In genomic region chr16:24448493-24448845, GRCm38 (mm10) we compare ENCODE assay signal across 12 mouse cellular contexts. TPM values are rescaled to one million over a fixed set of nuclear protein-coding genes. Genes with fewer than 3 reads are reported as not detected.
DNase-seq lines count a peak whose midpoint lies in the region; ATAC-seq and TF ChIP-seq lines count a peak whose summit lies in the region.
"Had no signal": no experiment of that assay in that cellular context is flagged by ENCODE, and none has a peak within 500 bp of the region (broad histone marks: within the 10 kb centered on the region; RNA-seq: fewer than 3 reads in every experiment).

No protein-coding gene starts in this region.

- H3K9me3 ChIP-seq in hindbrain, embryonic 10.5 days, result no peaks in the 10 kb centered on the region
- H3K9me3 ChIP-seq in hindbrain, embryonic 14.5 days (ENCODE audit: control insufficient read depth, low read length), result no peaks in the 10 kb centered on the region
- H3K9me3 ChIP-seq in stomach, embryonic 15.5 days, result no peaks in the 10 kb centered on the region
- H3K9me3 ChIP-seq: hindbrain, embryonic 15.5 days; liver, embryonic 13.5 days; midbrain, embryonic 10.5 days had no signal

- TF ChIP-seq CTCF in embryonic fibroblast, embryonic 13.5 days (IDR thresholded peaks at IDR 0.05; ENCODE audit: borderline replicate concordance, insufficient read depth, low read length), result no peak

- no peak overlapping the region for H3K9ac ChIP-seq in hindbrain, embryonic 14.5 days
- no peak overlapping the region for H3K9ac ChIP-seq in stomach, embryonic 15.5 days
- H3K9ac ChIP-seq: hindbrain, embryonic 15.5 days; liver, embryonic 13.5 days had no signal

- H3K4me2 ChIP-seq in hindbrain, embryonic 14.5 days (replicated peaks), result no peak overlapping the region
- H3K4me2 ChIP-seq in stomach, embryonic 15.5 days, result peak overlapping the region; percentile 41; the same call in 1 of the 2 replicates
- H3K4me2 ChIP-seq: hindbrain, embryonic 15.5 days; liver, embryonic 13.5 days had no signal

- no peak for DNase-seq in hindbrain, embryonic 10.5 days (ENCODE audit: low spot score)
- DNase-seq in hindbrain, embryonic 14.5 days (ENCODE audit: low spot score), result no peak
- DNase-seq in thymus, postnatal 0 days (ENCODE audit: low spot score), result peak; percentile 27
- DNase-seq in thymus, adult 18-20 months, result no peak
- no peak for DNase-seq in right cerebral cortex, postnatal 4 days
- no peak for DNase-seq in left cerebral cortex, postnatal 10 days (ENCODE audit: extremely low spot score in 1 of 2, low spot score in 2 of 2)
- DNase-seq: liver, embryonic 13.5 days had no signal

- 0 out of 2 replicates have a peak overlapping the region, but pooled peaks have one; percentile 45 for H3K27ac ChIP-seq in hindbrain, embryonic 10.5 days
- no peak overlapping the region for H3K27ac ChIP-seq in hindbrain, embryonic 14.5 days
- peak overlapping the region; percentile 97 for H3K27ac ChIP-seq in embryonic fibroblast, embryonic 13.5 days (ENCODE audit: insufficient read depth, low read length)
- peak overlapping the region; percentile 77 for H3K27ac ChIP-seq in stomach, embryonic 15.5 days
- H3K27ac ChIP-seq: hindbrain, embryonic 15.5 days; liver, embryonic 13.5 days; midbrain, embryonic 10.5 days had no signal

- no peaks in the 10 kb centered on the region for H3K27me3 ChIP-seq in hindbrain, embryonic 10.5 days (ENCODE audit: insufficient read depth, poor library complexity, severe bottlenecking)
- no peaks in the 10 kb centered on the region for H3K27me3 ChIP-seq in hindbrain, embryonic 14.5 days (ENCODE audit: control insufficient read depth, insufficient read depth, low read length)
- H3K27me3 ChIP-seq in stomach, embryonic 15.5 days (replicated peaks), result no peaks in the 10 kb centered on the region
- H3K27me3 ChIP-seq: hindbrain, embryonic 15.5 days; liver, embryonic 13.5 days had no signal

- ATAC-seq in hindbrain, embryonic 14.5 days (ENCODE audit: low FRiP score), result no peak
- no peak for ATAC-seq in stomach, embryonic 15.5 days (ENCODE audit: insufficient read depth, low FRiP score, low read depth)
- ATAC-seq: forebrain, embryonic 16.5 days had no signal

- intact Hi-C loops in left cerebral cortex, postnatal 10 days (cut with DNase I), result no loop called here

- no peaks in the 10 kb centered on the region for H3K36me3 ChIP-seq in hindbrain, embryonic 10.5 days
- H3K36me3 ChIP-seq in hindbrain, embryonic 14.5 days (replicated peaks; ENCODE audit: control insufficient read depth, insufficient read depth), result no peaks in the 10 kb centered on the region
- no peaks in the 10 kb centered on the region for H3K36me3 ChIP-seq in stomach, embryonic 15.5 days
- H3K36me3 ChIP-seq: hindbrain, embryonic 15.5 days; liver, embryonic 13.5 days; midbrain, embryonic 10.5 days had no signal

- WGBS in hindbrain, embryonic 10.5 days, result 80% methylated on average over 2 of the region's 2 CpGs
- WGBS in hindbrain, embryonic 14.5 days, result 70% methylated on average over 2 of the region's 2 CpGs
- 58% methylated on average over 2 of the region's 2 CpGs for WGBS in stomach, embryonic 15.5 days

- peaks cover 42% of the 10 kb centered on the region for H3K4me1 ChIP-seq in hindbrain, embryonic 10.5 days (replicated peaks)
- H3K4me1 ChIP-seq in hindbrain, embryonic 14.5 days (replicated peaks; ENCODE audit: control insufficient read depth, insufficient read depth, low read length), result no peaks in the 10 kb centered on the region; the same call in 1 of the 2 replicates
- peaks cover 38% of the 10 kb centered on the region for H3K4me1 ChIP-seq in embryonic fibroblast, embryonic 13.5 days (ENCODE audit: control insufficient read depth, insufficient read depth, low read length)
- H3K4me1 ChIP-seq in stomach, embryonic 15.5 days, result peaks cover 27% of the 10 kb centered on the region

- peak; percentile 48; the same call in 1 of the 2 replicates for TF ChIP-seq POLR2A in embryonic fibroblast, embryonic 13.5 days (IDR thresholded peaks at IDR 0.05; ENCODE audit: low read depth, low read length)

- H3K4me3 ChIP-seq in hindbrain, embryonic 10.5 days, result no peak overlapping the region
- no peak overlapping the region for H3K4me3 ChIP-seq in hindbrain, embryonic 14.5 days (replicated peaks; ENCODE audit: low read length)
- peak overlapping the region; percentile 93 for H3K4me3 ChIP-seq in embryonic fibroblast, embryonic 13.5 days (ENCODE audit: insufficient read depth, low read length)
- peak overlapping the region; percentile 8; the same call in 1 of the 2 replicates for H3K4me3 ChIP-seq in stomach, embryonic 15.5 days (replicated peaks)
- H3K4me3 ChIP-seq: hindbrain, embryonic 15.5 days; liver, embryonic 13.5 days; midbrain, embryonic 10.5 days had no signal

RNA-seq across cellular contexts. Expression of gene Lpp, which starts 55.2 kb away (rescaled TPM):
- polyA plus RNA-seq in hindbrain, embryonic 10.5 days (2016; fragmentation: Nextera tagmentation; extraction: Ambion mirVana), result 26.6 and 28.6 TPM in 2 replicates
- 11.0 and 13.0 TPM in 2 replicates for polyA plus RNA-seq in hindbrain, embryonic 14.5 days (2014; fragmentation: Nextera tagmentation; extraction: Ambion mirVana)
- polyA plus RNA-seq in thymus, postnatal 0 days (2015; fragmentation: Nextera tagmentation; extraction: Ambion mirVana), result 12.3 and 17.1 TPM in 2 replicates
- polyA plus RNA-seq in embryonic fibroblast, embryonic 13.5 days (2011; ENCODE audit: insufficient read length, low read depth, missing spikeins), result 256 and 360 TPM in 2 replicates
- polyA plus RNA-seq in stomach, embryonic 15.5 days (2015; fragmentation: Nextera tagmentation; extraction: Ambion mirVana), result 69.5 and 73.3 TPM in 2 replicates
- 1 to 10 TPM; 8.8 to 9.8 TPM for total RNA-seq in left cerebral cortex, postnatal 10 days (2021)

Comparison
In these comparisons a context has a peak if more than half of its experiments do, and no peak if none do; other contexts are left out.
1. H3K4me3 ChIP-seq: peak in embryonic fibroblast, embryonic 13.5 days (single experiment) and stomach, embryonic 15.5 days (single experiment); none in hindbrain, embryonic 10.5 days (single experiment) and hindbrain, embryonic 14.5 days (single experiment).